Mouse (Mus musculus) gastrocnemius, adult 2 months (tissue): Measurements from ENCODE around the gene Lrrc8c. TPM values are rescaled to one million over a fixed set of nuclear protein-coding genes. Genes with fewer than 3 reads are reported as not detected.

Experiments used
- DNase-seq: peaks from one replicate; pipeline ENCODE4 v3.0.0; 2022
- H3K27ac ChIP-seq: fragments of 200-600 bp; 2 replicates; pipeline ENCODE4 v1.8.1; 2022; ENCODE audit warnings: mild to moderate bottlenecking
- H3K4me3 ChIP-seq: fragments of 200-600 bp; 2 replicates; pipeline ENCODE4 v1.8.1; 2022; ENCODE audit warnings: mild to moderate bottlenecking, moderate library complexity
- CTCF ChIP-seq: fragments of 200-600 bp; IDR thresholded peaks from 2 replicates; pipeline ENCODE4 v1.8.1; 2022; ENCODE audit warnings: antibody characterized with exemption, mild to moderate bottlenecking, moderate library complexity
- intact Hi-C: fragments of 180-260 bp; cut with DNase I; formaldehyde crosslinking; loops from one replicate; pipeline ENCODE4 v1.15.1; 2025
- total RNA-seq, 2 experiments: library from RNA; stranded (reverse); gene quantifications; 2 replicates each; pipeline ENCODE4 v1.2.3; 2021

Lrrc8c gene
- total RNA-seq, 2 experiments from 2014 or later = 8.1 to 17.0 TPM

DNA sequence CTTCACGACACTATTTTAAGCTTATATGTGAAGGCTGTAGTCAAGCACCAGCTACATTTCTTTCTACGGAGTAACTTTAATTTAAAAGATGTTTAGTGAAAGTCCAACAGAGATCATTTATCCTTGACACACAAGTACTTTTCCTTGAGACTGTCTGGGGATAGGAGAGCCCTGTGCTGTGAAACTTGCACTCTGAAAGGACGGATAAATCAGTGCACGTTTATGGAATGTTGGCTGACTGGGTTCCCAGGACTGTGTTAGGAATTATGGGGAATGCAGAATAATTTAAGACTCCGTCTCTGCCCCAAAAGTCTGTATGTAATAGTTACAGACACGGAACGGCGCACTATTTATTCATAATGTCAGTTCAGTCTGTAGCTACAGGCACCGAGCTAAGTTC, 74.4 kb downstream of the Lrrc8c start:
- TF ChIP-seq CTCF = no peak
- H3K27ac ChIP-seq = no peak overlapping the region
- DNase-seq = no peak
- intact Hi-C loops = no loop called here
- H3K4me3 ChIP-seq = no peak overlapping the region

DNA sequence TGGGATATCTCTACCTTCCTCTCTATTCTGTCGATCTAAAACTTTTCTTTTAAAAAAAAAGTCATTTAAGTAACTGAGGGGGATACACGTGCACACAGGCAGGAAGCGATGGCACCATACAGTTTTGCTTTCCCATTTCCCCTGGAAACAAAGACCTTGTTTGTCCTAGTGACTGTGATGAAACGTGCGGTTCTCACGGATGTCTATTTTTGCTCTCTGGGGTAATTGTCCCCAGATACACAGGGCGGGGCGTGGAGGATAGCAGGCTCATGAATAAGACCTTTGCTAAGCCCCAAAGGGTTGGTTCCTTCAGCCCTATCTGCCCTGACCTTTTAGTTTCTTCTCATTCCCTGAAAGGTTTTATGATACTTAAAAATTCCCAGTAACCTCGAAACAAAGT, 79.7 kb downstream of the Lrrc8c start:
- Histone ChIP-seq H3K27ac (peak overlapping the region; percentile 71), H3K4me3 (no peak overlapping the region)
- intact Hi-C loops = no loop called here
- TF ChIP-seq CTCF = no peak
- DNase-seq = no peak

GRCm38 (mm10) chr5:105599315-105599714, 80.1 kb downstream of the Lrrc8c start:
- peak overlapping the region; percentile 71 for H3K27ac ChIP-seq
- TF ChIP-seq CTCF = no peak
- intact Hi-C loops = no loop called here
- DNase-seq = no peak
- H3K4me3 ChIP-seq = no peak overlapping the region

GRCm38 (mm10) chr5:105600998-105601397, 81.8 kb downstream of the Lrrc8c start:
- Histone ChIP-seq H3K4me3 (no peak overlapping the region), H3K27ac (no peak overlapping the region)
- TF ChIP-seq CTCF = no peak
- intact Hi-C loops = no loop called here
- no peak for DNase-seq

DNA sequence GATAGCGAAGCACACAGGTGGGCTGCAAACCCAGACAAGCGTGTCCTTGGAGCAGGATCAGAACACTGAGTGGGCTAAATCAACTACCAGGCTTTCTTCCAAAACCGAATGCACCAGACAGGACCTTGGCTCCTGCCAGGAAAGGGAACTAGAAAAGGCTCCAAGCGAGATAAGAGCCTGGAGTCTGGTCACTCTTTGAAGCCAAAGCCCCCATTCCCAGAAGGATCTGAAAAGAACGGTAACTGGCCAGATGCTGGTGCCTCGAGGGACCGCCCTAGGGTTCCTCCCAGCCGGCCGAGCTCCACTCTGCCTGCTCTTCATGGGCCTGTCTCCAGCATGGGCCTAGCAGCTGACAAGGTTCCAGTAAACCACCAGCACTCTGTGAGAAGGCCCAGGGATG, 83.4 kb downstream of the Lrrc8c start:
- DNase-seq = no peak
- no peak for TF ChIP-seq CTCF
- Histone ChIP-seq H3K4me3 (no peak overlapping the region), H3K27ac (peak overlapping the region; percentile 51)
- intact Hi-C loops = loop anchor here (2.0 kb wide), 1 partner anchor 20 kb away; no protein-coding TSS in a partner anchor

DNA sequence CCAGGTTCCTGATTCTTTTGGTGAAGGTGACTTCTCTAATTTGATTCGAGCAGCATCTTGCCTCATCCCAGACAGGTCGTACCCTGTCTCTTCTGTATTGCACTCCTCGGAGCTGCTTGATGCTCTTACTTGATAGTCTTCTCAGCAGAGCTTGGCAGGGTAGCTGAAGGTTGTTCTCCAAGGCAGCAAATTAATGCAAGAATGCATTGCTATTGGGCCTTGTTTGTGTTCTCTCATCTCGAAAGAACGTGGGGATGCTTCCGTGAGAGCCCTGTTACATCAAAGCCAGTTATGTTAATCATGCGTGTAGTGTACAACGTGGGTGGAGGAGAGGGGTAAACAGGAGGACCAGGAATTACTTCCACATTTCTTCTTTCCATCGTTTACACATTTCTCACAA, 86.5 kb downstream of the Lrrc8c start:
- Histone ChIP-seq H3K27ac (no peak overlapping the region), H3K4me3 (no peak overlapping the region)
- intact Hi-C loops = no loop called here
- no peak for DNase-seq
- no peak for TF ChIP-seq CTCF

GRCm38 (mm10) chr5:105609683-105610082, 90.5 kb downstream of the Lrrc8c start:
- intact Hi-C loops = no loop called here
- Histone ChIP-seq H3K4me3 (no peak overlapping the region), H3K27ac (no peak overlapping the region)
- no peak for DNase-seq
- TF ChIP-seq CTCF = no peak

DNA sequence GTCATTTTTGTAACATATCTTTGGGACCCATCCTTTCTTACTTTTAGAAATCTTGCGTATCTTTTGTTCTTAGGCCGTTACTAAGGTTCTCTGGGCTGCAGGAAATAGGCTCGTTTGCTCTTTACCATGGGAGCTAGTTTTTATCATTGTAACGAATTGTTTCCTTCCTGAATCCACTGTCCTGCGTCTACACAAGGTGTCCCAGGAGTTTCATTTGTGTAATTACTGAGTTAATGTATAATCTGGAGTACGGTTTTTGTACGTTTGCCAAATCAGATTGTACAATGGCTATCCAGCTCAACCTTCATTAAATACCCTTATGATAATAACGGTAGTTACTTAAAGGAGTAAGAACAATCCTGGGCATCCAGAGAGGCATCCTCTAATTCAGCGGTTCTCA, 93.8 kb downstream of the Lrrc8c start:
- Histone ChIP-seq H3K27ac (no peak overlapping the region), H3K4me3 (no peak overlapping the region)
- DNase-seq = no peak
- intact Hi-C loops = no loop called here
- TF ChIP-seq CTCF = no peak

GRCm38 (mm10) chr5:105614000-105614399, 94.8 kb downstream of the Lrrc8c start:
- H3K4me3 ChIP-seq = no peak overlapping the region
- TF ChIP-seq CTCF = no peak
- H3K27ac ChIP-seq = peak overlapping the region; percentile 31; the same call in 1 of the 2 replicates
- intact Hi-C loops = no loop called here
- no peak for DNase-seq

DNA sequence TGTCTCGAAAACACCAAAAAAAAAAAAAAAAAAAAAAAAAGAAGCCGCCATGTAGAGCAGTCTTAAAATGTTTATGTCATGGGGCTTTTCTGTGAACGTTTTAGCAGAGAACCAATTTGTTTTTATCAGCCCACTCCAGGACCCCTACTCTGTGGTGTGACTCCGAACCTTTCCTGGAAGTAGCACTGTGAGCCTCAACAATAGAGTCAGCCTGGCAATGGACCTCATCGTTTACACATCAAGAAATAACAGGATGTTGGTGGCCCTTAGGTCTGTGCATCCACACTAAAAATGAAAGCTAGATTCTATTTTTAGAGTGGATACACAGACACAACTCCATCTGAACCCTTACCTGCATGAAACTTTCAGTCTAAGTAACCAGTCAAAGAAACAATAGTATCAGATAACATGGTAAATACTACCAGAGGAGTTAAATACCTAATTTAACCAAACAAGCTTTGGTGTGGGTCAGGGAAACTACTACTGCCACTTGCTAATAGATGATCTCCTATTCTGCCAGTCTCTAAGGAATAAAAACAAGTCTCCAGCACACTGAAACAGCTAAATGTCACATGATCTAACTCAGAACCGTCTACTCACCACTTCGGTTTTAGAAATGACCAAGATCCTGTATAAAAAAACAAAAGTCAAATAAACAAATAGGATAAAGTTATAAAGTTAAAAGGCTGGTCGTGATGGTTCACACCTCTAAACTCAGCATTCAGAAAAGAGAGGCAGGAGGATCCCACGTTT, 95.7 kb downstream of the Lrrc8c start:
- Histone ChIP-seq H3K27ac (peak overlapping the region; percentile 6; the same call in 1 of the 2 replicates), H3K4me3 (no peak overlapping the region)
- no peak for DNase-seq
- no peak for TF ChIP-seq CTCF
- intact Hi-C loops = no loop called here

- intact Hi-C loops = no loop called here
- Histone ChIP-seq H3K27ac (peak overlapping the region; percentile 28; the same call in 1 of the 2 replicates), H3K4me3 (no peak overlapping the region)
- TF ChIP-seq CTCF = no peak
- no peak for DNase-seq
Observed at GRCm38 (mm10) chr5:105615871-105616454, 96.8 kb downstream of the Lrrc8c start.

DNA sequence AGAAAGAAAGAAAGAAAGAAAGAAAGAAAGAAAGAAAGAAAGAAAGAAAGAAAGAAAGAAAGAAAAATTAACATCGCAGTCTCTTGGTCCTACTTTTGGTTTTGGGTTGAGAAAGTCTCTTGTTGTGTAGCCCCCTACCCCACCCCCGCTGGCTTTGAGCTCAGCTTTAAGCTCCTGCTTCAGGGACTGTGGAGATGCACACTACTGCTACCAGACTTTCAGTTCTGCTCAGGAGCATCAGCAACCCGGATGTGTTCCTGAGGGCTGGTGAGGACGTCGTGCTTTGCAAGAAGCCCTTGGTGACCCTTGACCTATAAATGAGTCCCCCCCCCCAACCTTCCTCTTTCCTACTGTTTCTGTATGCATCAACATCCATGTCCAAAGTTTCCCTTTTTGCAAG, 97.3 kb downstream of the Lrrc8c start:
- H3K27ac ChIP-seq = no peak overlapping the region

GRCm38 (mm10) chr5:105618510-105618909, 99.3 kb downstream of the Lrrc8c start:
- TF ChIP-seq CTCF = no peak
- no peak for DNase-seq
- H3K4me3 ChIP-seq = no peak overlapping the region
- intact Hi-C loops = no loop called here
- 0 out of 2 replicates have a peak overlapping the region, but pooled peaks have one; percentile 10 for H3K27ac ChIP-seq

More for the DNA sequence above, 97.3 kb downstream of the Lrrc8c start:
- H3K4me3 ChIP-seq = no peak overlapping the region
- DNase-seq = no peak
- no peak for TF ChIP-seq CTCF
- intact Hi-C loops = no loop called here

GRCm38 (mm10) chr5:105619666-105620065, 100.5 kb downstream of the Lrrc8c start:
- DNase-seq = no peak
- peak overlapping the region; percentile 80 for H3K27ac ChIP-seq
- intact Hi-C loops = loop anchor here (5.0 kb wide), 1 partner anchor 32 kb away; no protein-coding TSS in a partner anchor
- H3K4me3 ChIP-seq = no peak overlapping the region
- peak; percentile 27; the same call in 1 of the 2 replicates for TF ChIP-seq CTCF
